Comparison of ENCODE assay signal across 27 mouse cellular contexts in the genomic region with DNA sequence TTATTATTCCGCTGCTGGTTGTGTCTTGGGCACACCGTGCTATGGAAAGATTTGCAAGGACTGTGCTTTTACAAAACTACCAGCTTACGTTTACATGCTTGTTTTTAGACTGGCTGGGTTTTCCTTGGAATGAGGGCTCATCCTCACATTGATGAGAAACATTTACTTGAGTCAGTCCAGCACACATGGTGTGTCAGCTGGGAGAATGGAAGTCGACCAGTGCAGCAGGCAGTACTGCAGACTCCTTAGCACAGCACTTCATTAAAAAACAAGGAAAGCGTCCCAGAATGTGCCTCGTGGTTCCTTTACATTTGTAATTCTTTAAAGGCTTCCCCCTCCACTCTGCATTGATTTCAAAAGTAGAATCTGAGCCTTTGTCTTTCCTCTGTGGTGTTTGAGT.
DNase-seq lines count a peak whose midpoint lies in the region; ATAC-seq and TF ChIP-seq lines count a peak whose summit lies in the region.
"Had no signal": no experiment of that assay in that cellular context is flagged by ENCODE, and none has a peak within 500 bp of the region (broad histone marks: within the 10 kb centered on the region; RNA-seq: fewer than 3 reads in every experiment).

No protein-coding gene starts in this region.

- no peak for TF ChIP-seq EP300 in liver, postnatal 0 days (IDR thresholded peaks at IDR 0.05; ENCODE audit: low read depth)

- no peak overlapping the region for H3K27ac ChIP-seq in forebrain, embryonic 15.5 days (replicated peaks)
- H3K27ac ChIP-seq in forebrain, embryonic 11.5 days (ENCODE audit: low read depth, low read length) = no peak overlapping the region
- H3K27ac ChIP-seq in lung, embryonic 15.5 days = peak overlapping the region; percentile 37
- no peak overlapping the region for H3K27ac ChIP-seq in liver, postnatal 0 days (ENCODE audit: low read depth)
- H3K27ac ChIP-seq: embryonic facial prominence, embryonic 10.5 days; embryonic facial prominence, embryonic 15.5 days; heart, embryonic 15.5 days; liver, embryonic 14.5 days; midbrain, embryonic 10.5 days; midbrain, embryonic 15.5 days; neural tube, embryonic 15.5 days had no signal

- no peak for TF ChIP-seq CTCF in brain, embryonic 14.5 days (IDR thresholded peaks at IDR 0.05; ENCODE audit: borderline replicate concordance, extremely low read depth, insufficient read depth, insufficient read length)
- TF ChIP-seq CTCF in liver, postnatal 0 days (IDR thresholded peaks at IDR 0.05; ENCODE audit: low read depth) = no peak

- ATAC-seq in forebrain, embryonic 15.5 days (replicated peaks) = peak; percentile 92
- ATAC-seq in forebrain, embryonic 11.5 days (replicated peaks; ENCODE audit: low FRiP score) = no peak
- no peak for ATAC-seq in lung, embryonic 15.5 days (ENCODE audit: borderline replicate concordance, extremely low read depth, low FRiP score, low TSS enrichment)
- ATAC-seq in liver, postnatal 0 days = no peak
- ATAC-seq: hindbrain, embryonic 16.5 days; midbrain, embryonic 15.5 days had no signal

- DNase-seq in forebrain, embryonic 11.5 days (ENCODE audit: low spot score) = no peak
- DNase-seq in lung, postnatal 14 days = no peak
- DNase-seq in brain, embryonic 14.5 days (ENCODE audit: low read depth) = peak; percentile 65
- DNase-seq in telencephalon, adult 2 months (ENCODE audit: low read depth, low spot score) = peak; percentile 19
- DNase-seq in liver, postnatal 0 days = no peak
- DNase-seq: adrenal gland, postnatal 14 days; cerebellum, adult 8-10 months; cerebellum, postnatal 25 days; gastrocnemius, postnatal 10 days; kidney, adult 18-20 months; kidney, postnatal 36 days; liver; lung, postnatal 10 days; retina, postnatal 1 day; spleen, adult 18-20 months; thymus, adult 2 months; thymus, postnatal 36 days had no signal

- H3K27me3 ChIP-seq in forebrain, embryonic 15.5 days = 0 out of 2 replicates have a peak, but pooled peaks cover 3% of the 10 kb centered on the region
- no peaks in the 10 kb centered on the region for H3K27me3 ChIP-seq in forebrain, embryonic 11.5 days (ENCODE audit: control insufficient read depth, insufficient read depth, low read length)
- H3K27me3 ChIP-seq in lung, embryonic 15.5 days = no peaks in the 10 kb centered on the region
- H3K27me3 ChIP-seq in liver, postnatal 0 days (ENCODE audit: insufficient read depth, low read length) = no peaks in the 10 kb centered on the region
- H3K27me3 ChIP-seq: embryonic facial prominence, embryonic 15.5 days; heart, embryonic 15.5 days; midbrain, embryonic 15.5 days; neural tube, embryonic 15.5 days had no signal

- H3K4me2 ChIP-seq in forebrain, embryonic 15.5 days (replicated peaks) = no peak overlapping the region
- no peak overlapping the region for H3K4me2 ChIP-seq in forebrain, embryonic 11.5 days (ENCODE audit: low read depth, low read length, severe bottlenecking)
- no peak overlapping the region for H3K4me2 ChIP-seq in lung, embryonic 15.5 days
- no peak overlapping the region for H3K4me2 ChIP-seq in liver, postnatal 0 days (ENCODE audit: low read depth, low read length)
- H3K4me2 ChIP-seq: embryonic facial prominence, embryonic 15.5 days; heart, embryonic 15.5 days; midbrain, embryonic 15.5 days; neural tube, embryonic 15.5 days had no signal

- no peak for TF ChIP-seq POLR2A in brain, embryonic 14.5 days (IDR thresholded peaks at IDR 0.05; ENCODE audit: borderline replicate concordance, extremely low read depth, insufficient read depth, insufficient read length, poor library complexity, severe bottlenecking)

- no peaks in the 10 kb centered on the region for H3K4me1 ChIP-seq in forebrain, embryonic 15.5 days
- no peaks in the 10 kb centered on the region for H3K4me1 ChIP-seq in forebrain, embryonic 11.5 days (replicated peaks; ENCODE audit: control insufficient read depth, insufficient read depth, low read length)
- no peaks in the 10 kb centered on the region; the same call in 1 of the 2 replicates for H3K4me1 ChIP-seq in lung, embryonic 15.5 days
- no peaks in the 10 kb centered on the region for H3K4me1 ChIP-seq in liver, postnatal 0 days (ENCODE audit: insufficient read depth)
- H3K4me1 ChIP-seq: embryonic facial prominence, embryonic 10.5 days; embryonic facial prominence, embryonic 15.5 days; heart, embryonic 15.5 days; midbrain, embryonic 15.5 days had no signal

- no peaks in the 10 kb centered on the region for H3K9me3 ChIP-seq in forebrain, embryonic 15.5 days
- no peaks in the 10 kb centered on the region for H3K9me3 ChIP-seq in forebrain, embryonic 11.5 days (ENCODE audit: control insufficient read depth, low read length)
- H3K9me3 ChIP-seq in lung, embryonic 15.5 days = no peaks in the 10 kb centered on the region
- H3K9me3 ChIP-seq in liver, postnatal 0 days (ENCODE audit: low read length) = no peaks in the 10 kb centered on the region
- H3K9me3 ChIP-seq: embryonic facial prominence, embryonic 10.5 days; embryonic facial prominence, embryonic 15.5 days; heart, embryonic 15.5 days; midbrain, embryonic 10.5 days; midbrain, embryonic 15.5 days; neural tube, embryonic 15.5 days had no signal

- no peaks in the 10 kb centered on the region for H3K36me3 ChIP-seq in forebrain, embryonic 15.5 days
- no peaks in the 10 kb centered on the region for H3K36me3 ChIP-seq in forebrain, embryonic 11.5 days (ENCODE audit: control insufficient read depth, insufficient read depth, low read length)
- no peaks in the 10 kb centered on the region for H3K36me3 ChIP-seq in lung, embryonic 15.5 days
- H3K36me3 ChIP-seq in liver, postnatal 0 days (replicated peaks; ENCODE audit: insufficient read depth, low read length) = no peaks in the 10 kb centered on the region
- H3K36me3 ChIP-seq: embryonic facial prominence, embryonic 10.5 days; embryonic facial prominence, embryonic 15.5 days; heart, embryonic 15.5 days; midbrain, embryonic 10.5 days; midbrain, embryonic 15.5 days; neural tube, embryonic 15.5 days had no signal

- no peak overlapping the region for H3K9ac ChIP-seq in forebrain, embryonic 15.5 days (replicated peaks)
- no peak overlapping the region for H3K9ac ChIP-seq in forebrain, embryonic 11.5 days (ENCODE audit: low read length)
- H3K9ac ChIP-seq in lung, embryonic 15.5 days = no peak overlapping the region
- H3K9ac ChIP-seq in liver, postnatal 0 days (replicated peaks) = no peak overlapping the region
- H3K9ac ChIP-seq: embryonic facial prominence, embryonic 15.5 days; heart, embryonic 15.5 days; liver, embryonic 14.5 days; midbrain, embryonic 15.5 days; neural tube, embryonic 15.5 days had no signal

- WGBS in forebrain, embryonic 15.5 days = 41% methylated on average over 6 of the region's 6 CpGs
- WGBS in forebrain, embryonic 11.5 days = 69% methylated on average over 6 of the region's 6 CpGs
- 47% methylated on average over 6 of the region's 6 CpGs for WGBS in lung, embryonic 15.5 days
- 67% methylated on average over 6 of the region's 6 CpGs for WGBS in liver, postnatal 0 days (ENCODE audit: insufficient replicate concordance)

- H3K4me3 ChIP-seq in forebrain, embryonic 15.5 days = no peak overlapping the region
- no peak overlapping the region for H3K4me3 ChIP-seq in forebrain, embryonic 11.5 days (ENCODE audit: low read depth, low read length)
- no peak overlapping the region for H3K4me3 ChIP-seq in lung, embryonic 15.5 days
- no peak overlapping the region for H3K4me3 ChIP-seq in liver, postnatal 0 days (ENCODE audit: low read depth, low read length)
- H3K4me3 ChIP-seq: embryonic facial prominence, embryonic 10.5 days; embryonic facial prominence, embryonic 15.5 days; heart, embryonic 15.5 days; midbrain, embryonic 10.5 days; midbrain, embryonic 15.5 days; neural tube, embryonic 15.5 days had no signal

Comparison
In these comparisons a context has a peak if more than half of its experiments do, and no peak if none do; other contexts are left out.
1. DNase-seq: peak in brain, embryonic 14.5 days (single experiment) and telencephalon, adult 2 months (single experiment); none in forebrain, embryonic 11.5 days (single experiment), lung, postnatal 14 days (single experiment) and liver, postnatal 0 days (single experiment).